Mouse (Mus musculus) C3H10T1/2 (cell line): ENCODE data around the gene Gm20820. TPM values are rescaled to one million over a fixed set of nuclear protein-coding genes. Genes with fewer than 3 reads are reported as not detected.

Source experiments
- polyA plus RNA-seq, 2 experiments: library from polyadenylated mRNA; unstranded; fragments of >200 nt; fragmentation: generic; extraction: Trizol; gene quantifications; one replicate each; pipeline ENCODE4 v1.2.1; 2012; ENCODE audit warnings: missing spikeins in 2 of 2

Gene Gm20820
- polyA plus RNA-seq: not detected

GRCm38 (mm10) chrY:86061472-86061871, at the start of gene Gm20820:
Gene Gm20820 (plus strand): TSS chrY:86061772.

